Mouse (Mus musculus) spleen, adult 18-20 months (tissue): Measurements from ENCODE around the gene Kcnd3.

Source experiments
- DNase-seq, 2 experiments: peaks; one replicate each; pipeline ENCODE4 v3.0.0; 2022; ENCODE audit warnings: mixed read lengths in 2 of 2

The Kcnd3 gene

GRCm38 (mm10) chr3:105451627-105452555 is at the start of gene Kcnd3:
Gene Kcnd3 (plus strand): TSS chr3:105452330.
- DNase-seq, result no peak

DNA sequence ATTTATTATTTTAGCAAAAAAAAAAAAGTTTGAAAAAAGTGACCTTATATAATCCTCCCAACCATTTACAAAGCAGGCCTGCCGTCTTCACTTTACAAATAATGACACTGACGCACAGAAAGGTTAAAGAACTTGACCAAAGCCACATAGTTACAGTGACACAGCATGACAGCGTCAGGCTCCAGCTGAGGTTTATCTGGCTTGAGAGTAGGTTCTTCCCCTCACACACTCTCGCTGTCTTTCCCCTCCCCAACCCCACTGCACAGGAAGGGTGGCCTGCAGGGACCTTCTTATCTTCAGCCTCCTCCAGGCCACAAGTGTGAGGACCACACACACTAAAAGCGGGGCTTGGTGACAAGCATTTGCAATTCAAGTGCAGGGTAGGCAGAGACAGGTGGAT is 49.5 kb upstream of the Kcnd3 start:
- no peak for DNase-seq

- no peak for DNase-seq
Observed at GRCm38 (mm10) chr3:105403410-105404076, 48.6 kb upstream of the Kcnd3 start.

GRCm38 (mm10) chr3:105404077-105404446 is 48.1 kb upstream of the Kcnd3 start:
- DNase-seq, result no peak

GRCm38 (mm10) chr3:105405516-105405915 is 46.6 kb upstream of the Kcnd3 start:
- DNase-seq, result no peak

DNA sequence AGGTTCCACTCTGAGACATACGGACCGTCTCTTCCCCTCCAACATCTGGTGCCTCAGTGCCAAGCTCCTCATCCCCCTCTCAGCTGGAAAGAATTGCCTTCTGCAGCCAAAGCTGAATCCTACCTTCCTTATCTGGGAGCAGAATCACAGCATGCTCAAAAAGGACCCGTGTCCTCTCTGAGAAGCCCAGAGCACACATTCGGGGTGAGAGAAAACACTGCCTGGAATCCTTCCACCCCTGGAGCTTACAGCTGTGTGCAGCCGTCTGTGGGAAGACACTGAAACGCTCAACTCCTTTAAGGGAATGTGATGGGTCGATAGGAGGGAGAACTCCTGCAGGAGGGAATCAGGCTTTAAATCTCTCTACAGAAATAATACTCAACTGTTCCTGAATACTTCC is 46.1 kb upstream of the Kcnd3 start:
- DNase-seq, result no peak

DNA sequence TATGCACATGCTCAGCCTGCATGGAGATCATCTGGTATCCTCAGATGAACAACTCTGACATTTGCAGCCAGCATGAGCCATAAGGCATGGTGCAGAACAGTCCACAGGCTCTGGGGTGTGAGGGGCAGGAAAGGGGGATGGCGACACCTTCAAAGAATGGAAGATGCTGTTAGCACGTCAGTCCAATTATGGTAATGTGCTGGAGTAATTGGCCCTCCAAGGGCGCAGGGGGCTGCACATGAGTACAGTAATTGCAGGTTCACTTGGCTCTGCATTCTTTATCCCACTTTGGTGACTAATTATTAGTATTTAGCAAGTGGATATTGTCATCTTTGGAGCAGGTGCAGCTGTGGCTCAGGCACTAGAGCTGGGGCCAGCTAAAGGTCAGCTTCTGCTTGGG is 43.9 kb upstream of the Kcnd3 start:
- no peak for DNase-seq

DNA sequence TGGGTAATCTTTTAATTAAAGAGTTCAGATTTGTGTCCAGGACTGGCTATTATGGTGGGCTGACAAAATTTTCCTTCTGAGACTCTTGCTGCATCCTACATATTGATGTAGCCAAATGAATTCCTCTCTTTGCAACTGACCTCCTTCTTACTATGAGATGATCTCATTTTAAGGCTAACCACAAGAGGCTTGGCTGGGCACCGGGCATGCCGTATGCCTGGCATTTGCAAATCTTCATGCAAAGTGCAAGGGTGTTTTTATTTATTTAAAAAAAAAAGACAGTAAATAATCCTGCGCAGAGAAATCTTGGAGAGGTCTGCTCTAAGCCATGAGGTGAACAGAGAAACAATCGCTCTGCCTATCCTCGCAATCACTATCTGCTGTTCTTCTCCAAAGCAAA is 41.3 kb upstream of the Kcnd3 start:
- DNase-seq, result no peak

- DNase-seq, result no peak
Observed at GRCm38 (mm10) chr3:105411776-105412175, 40.4 kb upstream of the Kcnd3 start.

- DNase-seq, result no peak
Observed at GRCm38 (mm10) chr3:105412229-105412628, 39.9 kb upstream of the Kcnd3 start.

DNA sequence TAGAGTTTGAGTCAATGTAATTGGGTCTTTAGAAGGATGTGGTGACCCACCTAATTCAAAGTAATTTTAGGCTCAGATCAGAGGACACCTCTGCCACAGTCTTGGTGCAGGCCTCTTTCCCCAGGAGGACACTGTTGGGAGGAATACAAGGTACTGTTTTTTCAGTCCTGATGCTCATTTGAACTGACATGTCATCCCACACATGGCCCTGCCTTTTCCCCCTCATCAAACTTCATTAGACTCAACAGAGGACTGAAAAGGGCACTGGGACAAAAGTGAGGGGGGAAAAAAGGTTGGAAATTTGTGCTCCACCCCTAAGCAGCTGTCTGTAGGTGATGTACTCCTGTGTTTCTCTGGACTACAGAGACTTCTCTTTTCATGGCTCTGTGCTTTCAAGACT is 39.4 kb upstream of the Kcnd3 start:
- no peak for DNase-seq

DNA sequence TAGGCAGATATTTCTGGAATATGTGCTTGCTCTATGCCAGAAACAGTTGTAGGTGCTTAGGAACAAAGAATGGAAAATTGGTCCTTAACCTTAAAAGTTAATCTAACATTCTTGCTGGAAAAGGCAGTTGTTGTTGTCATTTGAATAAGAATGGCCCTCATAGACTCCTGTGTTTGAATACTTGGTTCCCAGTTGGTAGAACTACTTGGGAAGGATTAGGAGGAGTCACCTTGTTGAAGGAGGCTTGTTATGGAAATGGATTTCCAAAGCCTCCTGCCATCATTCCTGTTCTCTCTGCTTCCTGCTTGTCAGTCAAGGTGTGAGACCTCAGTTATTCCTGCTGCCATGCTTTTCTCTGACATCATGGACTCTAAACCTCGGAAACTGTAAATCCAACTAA is 33.7 kb upstream of the Kcnd3 start:
- DNase-seq, result no peak

DNA sequence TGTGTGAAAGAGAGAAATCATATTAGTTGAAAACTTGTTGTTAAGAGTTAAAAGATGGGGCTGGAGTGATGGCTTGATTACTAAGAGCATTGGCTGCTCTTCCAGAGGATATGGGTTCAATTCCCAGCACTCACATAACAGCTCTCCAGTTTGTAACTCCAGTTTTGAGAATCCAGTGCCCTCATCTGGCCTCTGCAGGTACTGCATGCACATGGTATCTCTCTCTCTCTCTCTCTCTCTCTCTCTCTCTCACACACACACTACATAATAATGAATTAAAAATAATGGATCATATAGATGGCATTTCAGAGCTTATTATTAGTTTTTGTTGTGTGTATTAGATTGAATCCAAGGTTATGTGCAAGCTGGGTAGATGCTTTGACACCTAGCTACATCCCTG is 29.7 kb upstream of the Kcnd3 start:
- no peak for DNase-seq

DNA sequence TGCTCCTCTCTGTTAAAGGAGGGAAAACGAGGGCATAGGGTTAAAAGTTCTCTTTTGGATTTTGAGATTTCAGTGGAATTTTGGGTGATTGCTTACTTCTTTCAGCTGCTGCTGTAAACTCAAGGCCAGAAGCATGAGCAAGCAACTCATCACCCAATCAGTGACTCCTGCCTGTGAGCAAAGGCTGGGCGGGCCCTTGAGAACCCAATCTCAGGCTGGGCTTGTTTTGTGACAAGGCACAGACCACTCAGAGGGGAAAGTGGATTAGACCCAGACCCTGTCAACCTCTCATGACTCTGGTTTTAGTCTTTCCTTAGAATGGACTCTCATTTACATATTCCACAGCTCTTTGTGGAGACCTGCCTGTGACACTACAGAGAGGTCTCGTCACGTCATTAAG is 28.7 kb upstream of the Kcnd3 start:
- no peak for DNase-seq

GRCm38 (mm10) chr3:105428586-105428985 is 23.5 kb upstream of the Kcnd3 start:
- DNase-seq, result no peak

DNA sequence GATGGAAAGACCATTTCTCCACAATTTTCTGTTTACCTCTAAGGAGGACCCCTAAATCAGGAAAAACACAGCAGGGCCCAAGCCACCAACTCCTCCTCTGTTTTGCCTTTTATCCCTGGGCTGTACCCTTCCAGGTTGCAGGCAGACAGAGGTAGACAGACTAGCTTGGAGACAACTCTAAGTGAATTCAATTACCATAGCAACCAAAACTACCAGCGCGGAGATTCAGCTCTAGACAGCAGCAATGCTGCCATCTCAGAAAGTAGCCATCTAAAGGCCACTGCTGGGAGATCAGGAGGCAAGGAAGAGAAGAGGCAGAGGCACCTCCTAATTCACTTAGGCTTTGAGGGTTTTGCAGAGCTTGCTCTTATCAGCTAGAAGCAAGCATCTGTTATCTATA is 15.7 kb upstream of the Kcnd3 start:
- DNase-seq, result no peak

- DNase-seq, result no peak
Observed at GRCm38 (mm10) chr3:105436971-105437370, 15.2 kb upstream of the Kcnd3 start.

DNA sequence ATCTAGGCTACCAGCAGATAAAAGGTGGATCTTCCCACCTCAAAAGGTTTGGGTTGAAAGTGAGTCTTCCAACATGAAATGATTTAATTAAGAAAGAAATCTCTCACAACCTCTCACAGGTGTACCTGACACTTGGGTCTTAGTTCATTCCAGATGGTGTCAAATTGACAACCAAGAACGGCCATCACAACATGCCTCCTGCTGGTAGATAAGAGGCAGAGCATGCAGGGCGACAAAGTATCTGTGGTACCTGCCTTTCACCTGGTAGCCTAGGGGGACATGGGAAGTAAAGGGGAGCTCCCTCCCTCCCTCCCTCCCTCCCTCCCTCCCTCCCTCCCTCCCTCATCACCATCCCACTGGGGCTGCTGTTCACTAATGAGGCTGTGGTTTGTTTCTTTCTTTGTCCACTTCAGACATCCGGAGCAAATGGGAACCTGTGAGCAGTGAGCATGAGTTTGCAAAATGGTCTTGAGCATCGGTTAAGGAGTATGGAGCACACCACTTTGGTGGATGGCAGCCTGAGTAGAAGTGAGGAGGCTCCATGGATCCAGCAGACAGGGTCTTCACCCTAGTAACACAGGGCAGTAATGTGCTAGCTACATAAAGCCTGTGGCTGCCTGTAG is 11.1 kb upstream of the Kcnd3 start:
- DNase-seq, result no peak

DNA sequence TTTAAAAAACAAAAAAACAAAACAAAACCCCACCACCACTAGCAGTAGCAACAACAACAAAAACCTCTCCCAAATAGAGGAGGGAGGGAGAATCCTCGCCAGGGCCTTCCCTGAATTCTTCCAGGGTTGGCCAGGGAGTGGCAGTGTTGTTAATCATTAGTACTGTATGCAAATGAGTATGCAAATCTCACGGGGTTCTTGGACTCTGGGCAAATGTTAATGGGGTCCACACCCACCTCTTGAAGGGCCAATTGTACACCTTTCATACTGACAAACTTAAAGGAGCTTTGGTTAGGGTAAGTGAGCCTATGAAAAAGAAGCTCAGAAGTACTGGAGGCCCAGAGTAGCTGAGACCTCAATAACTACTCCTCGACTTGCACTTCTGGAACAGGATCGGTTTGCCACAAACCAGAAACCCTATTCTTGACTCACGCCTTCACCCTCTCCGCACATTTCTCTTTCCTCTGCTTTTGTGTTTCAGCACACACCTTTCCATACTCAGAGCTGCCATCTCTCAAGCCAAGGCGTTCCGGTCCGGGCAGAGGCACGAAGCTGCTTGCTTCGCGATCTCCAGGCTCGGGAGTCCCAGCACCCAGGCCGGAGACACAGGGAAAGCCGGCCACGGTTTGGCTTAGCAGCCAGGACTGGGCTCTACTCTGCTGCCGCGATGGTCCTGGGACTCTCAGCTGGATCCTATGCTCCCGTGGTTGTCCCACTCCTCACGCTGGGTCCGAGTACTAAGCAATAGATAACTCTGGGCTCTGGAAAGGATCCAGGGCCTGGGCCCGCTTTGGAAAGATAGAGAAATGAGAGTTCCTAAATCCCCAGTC is 1.3 kb upstream of the Kcnd3 start:
- no peak for DNase-seq

- no peak for DNase-seq
Observed at GRCm38 (mm10) chr3:105452556-105453213, 555 bp downstream of the Kcnd3 start.

GRCm38 (mm10) chr3:105453214-105453950 is 1.3 kb downstream of the Kcnd3 start:
- no peak for DNase-seq

- no peak for DNase-seq
Observed at GRCm38 (mm10) chr3:105457657-105458056, 5.5 kb downstream of the Kcnd3 start.
